Mouse (Mus musculus) megakaryocyte, embryonic 14.5 days (primary cell): ENCODE data around the gene Eif3i. TPM values are rescaled to one million over a fixed set of nuclear protein-coding genes. Genes with fewer than 3 reads are reported as not detected.
"Not testable (repeated sequence)": the region's sequence is repeated elsewhere in the genome, so short reads cannot be mapped to it uniquely, and the experiment has no call there.

Source experiments
- H3K27me3 ChIP-seq: replicated peaks from 2 replicates; pipeline ENCODE3; 2012; ENCODE audit warnings: inconsistent platforms
- H3K36me3 ChIP-seq: replicated peaks from 2 replicates; pipeline ENCODE3; 2012; ENCODE audit warnings: low read length, inconsistent platforms, mixed read lengths
- H3K4me1 ChIP-seq: 2 replicates; pipeline ENCODE4 v1.6.1; 2012; ENCODE audit warnings: inconsistent platforms
- H3K4me3 ChIP-seq: replicated peaks from 2 replicates; pipeline ENCODE3; 2012; ENCODE audit warnings: moderate library complexity, mild to moderate bottlenecking, inconsistent platforms
- H3K9me3 ChIP-seq: 2 replicates; pipeline ENCODE4 v1.6.1; 2012; ENCODE audit warnings: inconsistent platforms
- FLI1 ChIP-seq: IDR thresholded peaks from 2 replicates; pipeline ENCODE4 v1.6.1; 2012; ENCODE audit warnings: low read length, inconsistent platforms, mixed read lengths
- GATA1 ChIP-seq: IDR thresholded peaks from 3 replicates; pipeline ENCODE4 v1.6.1; 2012; ENCODE audit warnings: mixed read lengths, low read length, inconsistent platforms, borderline replicate concordance
- polyA plus RNA-seq: library from polyadenylated mRNA; stranded (reverse); fragments of >175 nt; gene quantifications from 2 replicates; pipeline ENCODE4 v1.2.3, GENCODE M21; 2012; ENCODE audit warnings: low replicate concordance; ENCODE audit not compliant: insufficient read depth

Eif3i gene
- polyA plus RNA-seq, 1 experiment: 121 TPM

DNA sequence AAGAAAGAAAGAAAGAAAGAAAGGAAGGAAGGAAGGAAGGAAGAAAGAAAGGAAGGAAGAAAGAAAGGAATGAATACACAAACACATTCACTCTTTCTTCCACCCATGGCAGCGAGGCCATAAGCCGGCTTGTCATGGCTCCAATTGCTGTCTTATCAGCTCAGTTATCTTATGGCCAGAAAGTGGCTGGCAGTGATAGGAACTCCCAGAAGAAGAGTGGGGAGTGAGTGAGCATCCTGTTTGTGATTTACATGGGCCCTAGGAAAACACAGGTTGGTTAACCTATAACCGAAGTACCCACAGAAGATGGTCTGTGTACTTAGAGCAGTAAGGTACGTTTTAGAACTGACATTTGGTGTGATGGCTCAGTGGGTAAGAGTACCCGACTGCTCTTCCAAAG lies 39.3 kb downstream of the Eif3i start:
- Histone ChIP-seq H3K27me3 (peaks cover 5% of the 10 kb centered on the region), H3K9me3 (no peaks in the 10 kb centered on the region), H3K4me3 (no peak overlapping the region), H3K36me3 (no peaks in the 10 kb centered on the region), H3K4me1 (peaks cover 15% of the 10 kb centered on the region)
- no peak for TF ChIP-seq GATA1
- TF ChIP-seq FLI1: no peak

DNA sequence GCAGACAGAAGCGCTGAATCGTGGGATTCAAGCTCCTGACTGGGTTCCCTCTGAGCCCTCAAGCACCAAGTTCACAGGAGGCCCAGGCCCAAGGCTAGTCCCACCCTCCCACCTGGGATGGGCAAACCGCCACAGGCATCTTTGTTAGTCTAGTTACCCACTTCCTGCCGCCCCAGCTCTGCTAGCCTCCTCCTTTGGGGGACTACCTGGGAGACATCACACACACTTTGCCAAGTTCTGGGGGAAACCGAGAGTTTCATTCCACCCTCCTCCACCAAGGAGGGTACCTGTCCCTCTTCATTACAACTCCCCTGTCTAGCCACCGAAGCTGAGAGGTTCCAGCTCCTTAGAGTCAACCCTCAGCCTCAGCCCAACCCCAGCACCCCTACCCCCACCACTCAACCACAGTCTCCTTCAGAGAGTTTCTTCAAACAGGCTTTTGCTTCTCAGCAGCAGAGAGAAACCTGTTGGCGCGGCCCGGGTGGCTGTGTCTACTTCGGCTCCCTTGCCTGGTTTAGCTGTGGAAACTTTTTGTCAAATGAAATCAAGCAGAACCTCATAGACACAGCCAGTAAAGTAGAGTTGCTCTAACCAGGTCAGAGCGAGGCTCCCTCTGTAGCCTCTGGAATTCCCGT lies 42.0 kb downstream of the Eif3i start:
- Histone ChIP-seq H3K4me1 (peaks cover 31% of the 10 kb centered on the region), H3K36me3 (no peaks in the 10 kb centered on the region), H3K9me3 (no peaks in the 10 kb centered on the region), H3K4me3 (no peak overlapping the region), H3K27me3 (peaks cover 2% of the 10 kb centered on the region)
- no peak for TF ChIP-seq FLI1
- TF ChIP-seq GATA1: no peak

GRCm38 (mm10) chr4:129557256-129557808 lies 43.1 kb downstream of the Eif3i start:
- Histone ChIP-seq H3K4me3 (peak overlapping the region; percentile 96), H3K4me1 (peaks cover 38% of the 10 kb centered on the region), H3K36me3 (no peaks in the 10 kb centered on the region), H3K27me3 (peaks cover 9% of the 10 kb centered on the region), H3K9me3 (no peaks in the 10 kb centered on the region)
- TF ChIP-seq FLI1 (no peak), GATA1 (no peak)

DNA sequence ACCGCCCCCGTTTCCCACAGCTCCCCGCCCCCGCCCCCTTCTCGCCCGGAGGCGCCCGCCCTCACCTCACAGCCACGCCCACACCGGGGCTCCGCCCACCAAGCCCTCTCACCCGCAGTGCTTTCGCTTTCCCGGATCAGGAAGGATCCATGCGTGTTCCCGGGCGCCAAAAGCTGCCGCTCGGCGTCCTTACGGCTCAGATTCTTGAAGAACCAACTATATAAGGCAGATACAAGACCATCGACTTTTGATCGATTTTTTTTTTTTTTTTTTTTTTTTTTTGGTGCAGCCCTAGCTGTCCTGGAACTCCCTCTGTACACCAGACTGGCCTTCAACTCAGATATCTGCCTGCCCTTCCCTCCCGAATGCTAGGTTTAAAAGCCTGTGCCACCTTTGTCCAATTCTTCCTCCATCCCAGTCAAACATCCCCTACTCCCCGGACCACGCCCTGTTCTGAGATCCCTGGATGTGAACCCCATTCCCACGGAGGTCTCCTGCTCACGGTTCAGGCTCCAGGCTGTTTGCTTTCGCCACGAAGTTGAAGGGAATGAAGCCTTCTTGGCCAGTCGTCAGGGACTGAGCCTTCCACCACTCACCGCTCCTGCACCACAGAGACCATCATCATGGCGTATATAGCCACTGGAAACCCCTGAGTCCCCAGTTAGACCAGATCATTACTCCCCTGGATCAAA lies 43.8 kb downstream of the Eif3i start:
- H3K4me3 ChIP-seq: peak overlapping the region; percentile 96

DNA sequence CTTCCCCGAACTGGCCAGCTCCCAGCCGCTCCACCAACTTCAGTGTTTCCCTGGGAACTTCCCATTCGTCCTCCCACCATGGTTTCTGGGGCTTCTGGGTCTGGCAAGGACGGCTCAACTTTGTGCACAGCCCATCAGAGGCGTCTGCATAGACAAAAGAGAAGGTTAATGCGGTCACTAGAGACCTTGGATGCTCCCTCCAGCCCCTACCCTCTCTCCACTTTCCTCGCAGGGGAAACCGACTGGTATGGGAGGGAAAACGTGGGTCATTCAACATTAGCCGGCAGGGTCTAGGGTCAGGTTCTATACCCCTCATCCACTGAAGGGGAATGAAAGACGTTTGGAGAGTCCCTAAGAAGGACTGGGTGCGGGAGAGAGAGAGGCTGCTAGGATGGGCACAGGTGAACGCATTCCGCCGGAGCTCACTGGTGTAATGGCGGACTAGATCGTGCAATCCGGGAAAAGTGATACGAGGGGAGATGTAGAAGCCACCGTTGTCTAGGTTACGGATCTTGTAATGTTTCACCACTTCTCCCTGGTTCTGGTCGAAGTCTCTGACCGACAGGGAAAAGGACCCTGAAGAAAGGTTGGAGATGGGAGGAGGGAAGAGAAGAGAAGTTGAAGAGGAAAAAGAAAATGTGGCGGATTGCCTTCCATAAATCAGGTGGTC lies 44.5 kb downstream of the Eif3i start:
- Histone ChIP-seq H3K27me3 (peaks cover 13% of the 10 kb centered on the region), H3K36me3 (no peaks in the 10 kb centered on the region), H3K4me3 (peak overlapping the region; percentile 96), H3K4me1 (peaks cover 38% of the 10 kb centered on the region), H3K9me3 (no peaks in the 10 kb centered on the region)
- no peak for TF ChIP-seq GATA1
- TF ChIP-seq FLI1: no peak

More for the DNA sequence above, 43.8 kb downstream of the Eif3i start:
- peaks cover 10% of the 10 kb centered on the region for H3K27me3 ChIP-seq
- no peaks in the 10 kb centered on the region for H3K36me3 ChIP-seq
- peaks cover 38% of the 10 kb centered on the region for H3K4me1 ChIP-seq
- no peaks in the 10 kb centered on the region for H3K9me3 ChIP-seq
- no peak for TF ChIP-seq FLI1
- no peak for TF ChIP-seq GATA1

DNA sequence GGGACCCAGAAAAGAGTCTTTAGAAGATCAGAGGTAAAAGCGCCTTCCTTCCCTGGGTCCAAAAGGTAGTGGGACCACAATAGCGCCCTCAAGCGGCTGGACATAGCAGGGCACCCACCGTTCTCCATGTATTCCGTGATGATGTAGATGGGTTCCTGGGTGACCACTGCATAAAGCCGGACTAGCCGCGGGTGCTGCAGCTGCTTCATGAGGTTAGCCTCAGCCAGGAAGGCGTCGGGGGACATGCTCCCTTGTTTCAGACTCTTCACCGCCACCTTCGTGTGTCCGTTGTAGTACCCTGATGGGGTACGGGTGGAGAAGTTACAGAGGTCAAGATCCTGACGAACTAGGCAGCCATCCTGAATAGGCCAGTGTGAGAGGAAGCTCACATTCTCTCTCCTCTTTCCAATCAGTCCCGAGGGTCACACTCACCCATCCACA lies 45.0 kb downstream of the Eif3i start:
- Histone ChIP-seq H3K4me3 (peak overlapping the region; percentile 96), H3K27me3 (peaks cover 13% of the 10 kb centered on the region), H3K36me3 (no peaks in the 10 kb centered on the region), H3K9me3 (no peaks in the 10 kb centered on the region), H3K4me1 (peaks cover 38% of the 10 kb centered on the region)
- TF ChIP-seq GATA1 (no peak), FLI1 (no peak)

DNA sequence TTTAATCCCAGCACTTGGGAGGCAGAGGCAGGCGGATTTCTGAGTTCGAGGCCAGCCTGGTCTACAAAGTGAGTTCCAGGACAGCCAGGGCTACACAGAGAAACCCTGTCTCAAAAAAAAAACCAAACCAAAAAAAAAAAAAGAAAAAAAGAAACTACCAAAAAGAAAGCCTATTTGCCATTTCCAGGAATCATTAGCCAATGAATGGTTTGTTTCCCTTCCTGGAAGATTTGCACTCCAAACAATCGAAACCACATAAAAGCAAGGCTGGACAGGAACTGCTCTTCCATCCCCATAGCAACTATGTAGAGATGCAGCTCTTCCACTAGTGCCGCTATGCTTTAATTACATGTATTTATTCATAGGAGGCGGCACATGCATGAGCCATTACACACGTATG lies 45.9 kb downstream of the Eif3i start:
- peaks cover 38% of the 10 kb centered on the region for H3K4me1 ChIP-seq
- H3K4me3 ChIP-seq, H3K9me3 ChIP-seq, H3K36me3 ChIP-seq: not testable (repeated sequence)
- H3K27me3 ChIP-seq: peaks cover 11% of the 10 kb centered on the region

DNA sequence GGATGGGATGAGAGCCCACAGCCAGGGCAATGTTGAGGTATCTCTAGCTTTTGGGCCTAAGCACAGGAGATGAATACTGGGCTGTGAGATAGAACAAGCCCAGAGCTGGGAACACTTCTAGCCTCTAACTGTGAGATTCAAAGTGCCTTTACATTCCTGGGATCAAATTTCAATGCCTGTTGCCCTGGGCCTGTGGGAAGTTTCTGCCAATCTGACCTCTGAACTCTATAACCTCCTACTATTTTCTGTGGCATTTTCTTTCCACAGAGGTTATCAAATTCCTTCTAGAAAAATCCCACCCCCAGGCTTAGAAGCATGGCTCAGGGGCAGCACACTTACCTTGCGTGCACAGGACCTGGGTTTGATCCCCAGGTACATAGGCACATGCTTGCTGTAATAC lies 50.2 kb downstream of the Eif3i start:
- Histone ChIP-seq H3K4me1 (peaks cover 20% of the 10 kb centered on the region), H3K9me3 (no peaks in the 10 kb centered on the region), H3K27me3 (peaks cover 11% of the 10 kb centered on the region), H3K4me3 (no peak overlapping the region), H3K36me3 (no peaks in the 10 kb centered on the region)
- TF ChIP-seq GATA1 (no peak), FLI1 (no peak)

DNA sequence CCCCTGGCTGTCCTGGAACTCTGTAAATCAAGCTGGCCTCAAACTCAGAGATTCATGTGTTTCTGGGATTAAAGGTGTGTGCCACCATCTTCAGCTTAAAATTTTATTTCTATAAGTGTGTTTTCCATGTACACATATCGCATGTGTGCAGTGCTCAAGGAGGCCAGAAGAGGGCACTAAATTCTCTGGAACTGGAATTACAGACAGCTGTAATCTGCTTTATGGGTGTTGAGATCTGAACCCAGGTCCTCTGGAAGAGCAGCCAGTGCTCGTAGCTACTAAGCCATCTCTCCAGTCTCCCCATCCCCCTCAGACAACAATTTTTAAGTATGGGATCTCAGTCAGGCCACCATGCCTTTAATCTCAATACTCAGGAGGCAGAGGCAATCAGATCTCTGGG lies 51.1 kb downstream of the Eif3i start:
- Histone ChIP-seq H3K9me3 (no peaks in the 10 kb centered on the region), H3K36me3 (no peaks in the 10 kb centered on the region), H3K4me1 (peaks cover 13% of the 10 kb centered on the region; the same call in 1 of the 2 replicates), H3K4me3 (no peak overlapping the region), H3K27me3 (peaks cover 11% of the 10 kb centered on the region)
- TF ChIP-seq GATA1 (no peak), FLI1 (no peak)

DNA sequence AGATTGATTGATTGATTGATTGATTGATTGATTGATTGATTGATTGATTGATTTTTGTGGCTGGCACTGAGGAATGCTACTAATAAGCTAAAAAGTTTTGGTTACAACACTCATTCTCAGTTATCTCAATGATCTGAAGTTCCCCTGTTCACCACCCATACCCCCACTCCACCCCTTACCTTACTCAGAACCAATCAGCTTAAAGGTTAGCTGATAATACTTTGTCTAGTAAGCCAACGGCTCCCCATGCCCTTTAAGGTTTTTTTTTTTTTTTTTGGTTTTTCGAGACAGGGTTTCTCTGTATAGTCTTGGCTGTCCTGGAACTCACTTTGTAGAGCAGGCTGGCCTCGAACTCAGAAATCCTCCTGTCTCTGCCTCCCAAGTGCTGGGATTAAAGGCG lies 52.8 kb downstream of the Eif3i start:
- not testable (repeated sequence) for H3K4me1 ChIP-seq, H3K27me3 ChIP-seq, H3K36me3 ChIP-seq, H3K4me3 ChIP-seq, H3K9me3 ChIP-seq
